Mouse (Mus musculus) thymus, adult 2 months (tissue): ENCODE measurements around the gene Thra. TPM values are rescaled to one million over a fixed set of nuclear protein-coding genes. Genes with fewer than 3 reads are reported as not detected.

Experiments
- DNase-seq: peaks from one replicate; pipeline ENCODE4 v3.0.0; 2021
- H3K27ac ChIP-seq: fragments of 200-500 bp; 2 replicates; pipeline ENCODE4 v1.5.1; 2012; ENCODE audit warnings: low read length, control low read depth; ENCODE audit not compliant: control insufficient read depth, insufficient read depth
- H3K27me3 ChIP-seq: fragments of 200-500 bp; 2 replicates; pipeline ENCODE4 v1.6.1; 2012; ENCODE audit warnings: mild to moderate bottlenecking, low read length, moderate library complexity, mixed read lengths; ENCODE audit not compliant: control insufficient read depth, insufficient read depth
- H3K36me3 ChIP-seq: fragments of 200-500 bp; 2 replicates; pipeline ENCODE4 v1.6.1; 2012; ENCODE audit warnings: mild to moderate bottlenecking, low read length, moderate library complexity; ENCODE audit not compliant: control insufficient read depth, insufficient read depth
- H3K4me1 ChIP-seq: fragments of 200-500 bp; replicated peaks from 2 replicates; pipeline ENCODE4 v1.6.1; 2012; ENCODE audit warnings: low read length; ENCODE audit not compliant: control insufficient read depth, insufficient read depth
- H3K4me3 ChIP-seq: fragments of 200-500 bp; 2 replicates; pipeline ENCODE4 v1.5.1; 2012; ENCODE audit warnings: mild to moderate bottlenecking, low read length, control low read depth, moderate library complexity; ENCODE audit not compliant: control insufficient read depth, insufficient read depth
- CTCF ChIP-seq: fragments of 200-500 bp; IDR thresholded peaks from 2 replicates; pipeline ENCODE4 v1.5.1; 2012; ENCODE audit warnings: mild to moderate bottlenecking, control low read depth, low read length, moderate library complexity, borderline replicate concordance; ENCODE audit not compliant: control insufficient read depth, poor library complexity, insufficient read depth; ENCODE audit errors: extremely low read depth
- POLR2A ChIP-seq: fragments of 200-500 bp; IDR thresholded peaks from 2 replicates; pipeline ENCODE4 v1.6.1; 2012; ENCODE audit warnings: mild to moderate bottlenecking, low read length, control low read depth, moderate library complexity; ENCODE audit not compliant: control insufficient read depth, poor library complexity, insufficient read depth; ENCODE audit errors: extremely low read depth
- WGBS: fragments of 180-500 bp; shearing (Covaris S2); methylation state at CpG from one replicate; pipeline ENCODE4 v1.1.7; 2018; 5-methylcytosine and 5-hydroxymethylcytosine counted together
- polyA plus RNA-seq: library from polyadenylated mRNA; depleted of rRNA; stranded (reverse); fragments of >200 nt; gene quantifications from 2 replicates; pipeline ENCODE4 v1.2.3, GENCODE M21; 2012

Thra gene
- polyA plus RNA-seq, 1 experiment = 36.8 TPM

DNA sequence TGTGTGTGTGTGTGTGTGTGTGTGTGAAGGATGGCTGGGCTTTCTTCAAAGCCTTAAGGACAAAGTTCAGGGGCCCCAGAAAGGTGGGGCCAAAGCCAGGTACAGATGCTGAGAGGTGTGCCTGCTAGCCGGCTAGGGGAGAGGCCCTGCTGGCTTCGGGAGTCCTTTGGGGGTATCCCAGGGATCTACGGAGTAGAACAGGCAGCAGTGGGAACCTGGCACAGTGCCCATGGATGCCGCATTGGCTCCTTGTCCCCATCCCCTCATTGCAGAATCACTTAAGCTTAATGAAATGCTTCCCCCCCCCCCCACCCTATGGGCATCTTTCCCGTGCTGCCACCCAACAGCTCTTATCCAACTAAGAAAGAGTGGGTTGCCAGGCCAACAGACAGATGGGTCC lies 9.3 kb downstream of the Thra start:
- H3K4me1 ChIP-seq = peaks cover 59% of the 10 kb centered on the region
- no peak overlapping the region for H3K4me3 ChIP-seq
- WGBS = 94% methylated on average over 5 of the region's 5 CpGs
- TF ChIP-seq POLR2A (no peak), CTCF (no peak)
- H3K36me3 ChIP-seq = no peaks in the 10 kb centered on the region
- H3K27ac ChIP-seq = no peak overlapping the region
- no peaks in the 10 kb centered on the region for H3K27me3 ChIP-seq
- no peak for DNase-seq

DNA sequence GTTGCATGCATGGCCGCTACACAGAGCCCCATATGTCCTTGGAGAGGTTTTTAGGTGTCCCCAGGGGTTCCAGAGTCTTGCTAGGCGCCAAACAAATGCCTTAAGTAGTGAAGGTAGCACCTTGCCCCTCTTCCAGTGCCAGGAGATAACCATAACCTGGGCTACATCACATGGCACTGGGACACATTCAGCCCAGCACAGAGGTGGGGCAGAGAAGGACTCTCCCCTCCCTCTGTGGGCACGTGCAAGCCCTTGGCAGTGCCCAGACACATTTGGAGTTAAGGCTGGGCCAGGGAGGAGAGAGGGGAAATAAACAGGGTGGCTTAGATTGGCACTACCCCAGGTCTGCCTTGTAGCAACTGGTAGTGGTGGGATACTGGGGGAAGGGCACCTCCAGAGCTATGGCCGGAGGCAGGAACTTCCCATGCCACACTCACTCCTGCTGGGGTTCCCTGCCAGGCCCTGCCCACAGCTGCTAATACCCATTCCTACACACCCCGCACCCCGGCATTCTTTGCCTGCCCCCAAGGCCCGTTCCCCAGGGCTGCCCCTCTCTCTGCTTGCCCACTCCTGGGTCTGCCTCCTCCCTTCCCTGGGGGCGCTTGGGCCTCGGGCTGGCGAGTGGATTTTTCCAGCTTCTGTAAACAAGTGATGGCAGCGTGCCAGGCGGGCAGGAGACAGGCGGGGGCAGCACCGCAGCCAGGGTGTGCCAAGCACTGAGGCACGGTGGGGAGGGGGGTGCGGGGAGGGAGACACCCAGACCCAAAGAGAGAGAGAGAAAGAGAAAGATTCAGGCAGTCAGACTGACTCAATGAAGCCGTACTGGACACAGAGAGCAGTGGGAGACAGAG lies 10.1 kb downstream of the Thra start:
- WGBS = 40% methylated on average over 17 of the region's 17 CpGs
- Histone ChIP-seq H3K27me3 (no peaks in the 10 kb centered on the region), H3K4me1 (peaks cover 56% of the 10 kb centered on the region), H3K36me3 (no peaks in the 10 kb centered on the region), H3K27ac (no peak overlapping the region), H3K4me3 (no peak overlapping the region)
- no peak for DNase-seq
- no peak for TF ChIP-seq POLR2A
- no peak for TF ChIP-seq CTCF

DNA sequence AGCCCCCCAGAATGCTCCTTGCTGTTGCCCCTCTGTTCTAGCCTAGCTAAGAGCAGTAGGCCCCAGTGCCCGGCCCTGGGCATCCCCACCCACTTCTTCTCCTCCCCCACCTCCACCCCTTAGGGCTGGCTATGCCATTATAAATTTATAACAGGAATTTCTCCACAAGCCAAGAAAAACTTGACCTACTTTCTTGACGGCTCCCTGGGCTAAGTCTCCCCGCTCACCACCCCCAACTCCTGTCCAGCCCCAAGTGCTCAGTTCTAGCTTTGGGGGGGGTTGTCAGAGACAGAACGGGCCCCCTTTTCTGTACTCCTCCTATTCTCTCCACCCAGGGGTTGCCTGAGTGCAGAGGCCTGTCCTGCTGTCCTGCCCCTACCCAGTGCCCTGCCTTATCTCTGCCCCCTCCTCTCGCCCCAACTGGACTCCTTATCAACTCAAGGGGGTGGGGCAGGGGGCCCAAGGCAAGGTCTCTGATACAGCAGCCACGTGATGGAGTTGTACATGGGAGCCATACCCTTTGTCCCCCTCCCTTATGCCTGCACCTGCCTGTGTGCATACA lies 10.9 kb downstream of the Thra start:
- TF ChIP-seq POLR2A = no peak
- TF ChIP-seq CTCF = no peak
- no peaks in the 10 kb centered on the region for H3K27me3 ChIP-seq
- WGBS = 65% methylated on average over 6 of the region's 6 CpGs
- H3K4me3 ChIP-seq = no peak overlapping the region
- no peaks in the 10 kb centered on the region for H3K36me3 ChIP-seq
- no peak overlapping the region for H3K27ac ChIP-seq
- peaks cover 49% of the 10 kb centered on the region for H3K4me1 ChIP-seq
- DNase-seq = no peak

DNA sequence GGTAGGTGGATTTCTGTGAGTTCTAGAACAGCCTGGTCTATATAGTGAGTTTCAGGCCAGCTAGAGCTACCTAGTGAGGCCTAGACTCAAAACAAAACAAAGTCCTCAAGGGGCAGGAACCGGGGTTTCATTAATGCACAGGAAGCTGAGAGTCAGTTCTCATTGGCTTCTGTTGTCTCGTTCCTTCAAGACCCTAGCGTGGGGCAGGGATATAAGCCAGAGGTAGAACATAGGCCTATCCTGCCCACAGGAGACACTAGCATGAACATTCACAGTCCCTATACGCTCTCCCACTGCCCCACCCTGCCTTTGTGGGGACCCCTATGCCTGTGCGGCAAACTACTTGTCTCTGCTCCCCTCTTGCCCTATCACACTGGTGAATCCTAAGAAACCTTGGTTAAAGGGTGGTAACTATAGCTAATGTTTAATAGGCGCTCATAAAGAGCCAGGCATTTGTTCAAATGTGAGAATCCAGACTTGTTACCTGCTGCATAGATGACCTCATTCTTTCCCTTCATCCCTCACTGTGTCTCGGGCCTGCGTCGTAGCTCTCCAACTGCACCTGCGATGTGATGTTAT lies 12.2 kb downstream of the Thra start:
- WGBS = 88% methylated on average over 10 of the region's 10 CpGs

DNA sequence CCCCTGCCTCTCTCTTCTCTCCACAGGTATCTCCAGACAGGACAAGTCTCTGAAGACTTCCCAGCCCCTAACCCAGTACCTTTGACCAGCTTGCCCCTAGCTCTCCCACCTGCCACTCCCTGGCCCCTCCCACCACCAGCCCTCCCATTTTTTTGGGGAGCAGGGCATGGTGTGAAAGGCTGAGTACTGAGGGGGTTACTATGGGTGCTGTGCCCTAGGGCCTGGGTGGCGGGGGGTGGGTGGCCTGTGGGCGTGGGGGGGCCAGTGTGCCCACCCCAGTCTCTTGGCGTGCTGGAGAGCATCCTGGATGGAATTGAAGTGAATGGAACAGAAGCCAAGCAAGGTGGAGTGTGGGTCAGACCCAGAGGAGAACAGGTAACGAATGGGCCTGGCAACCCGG lies 12.8 kb downstream of the Thra start:
- H3K4me3 ChIP-seq = no peak overlapping the region
- H3K27ac ChIP-seq = no peak overlapping the region
- WGBS = 98% methylated on average over 5 of the region's 5 CpGs

More for the DNA sequence above, 12.2 kb downstream of the Thra start:
- Histone ChIP-seq H3K27ac (no peak overlapping the region), H3K4me1 (peaks cover 38% of the 10 kb centered on the region), H3K27me3 (no peaks in the 10 kb centered on the region), H3K4me3 (no peak overlapping the region), H3K36me3 (no peaks in the 10 kb centered on the region)
- no peak for TF ChIP-seq CTCF
- TF ChIP-seq POLR2A = no peak
- DNase-seq = no peak

DNA sequence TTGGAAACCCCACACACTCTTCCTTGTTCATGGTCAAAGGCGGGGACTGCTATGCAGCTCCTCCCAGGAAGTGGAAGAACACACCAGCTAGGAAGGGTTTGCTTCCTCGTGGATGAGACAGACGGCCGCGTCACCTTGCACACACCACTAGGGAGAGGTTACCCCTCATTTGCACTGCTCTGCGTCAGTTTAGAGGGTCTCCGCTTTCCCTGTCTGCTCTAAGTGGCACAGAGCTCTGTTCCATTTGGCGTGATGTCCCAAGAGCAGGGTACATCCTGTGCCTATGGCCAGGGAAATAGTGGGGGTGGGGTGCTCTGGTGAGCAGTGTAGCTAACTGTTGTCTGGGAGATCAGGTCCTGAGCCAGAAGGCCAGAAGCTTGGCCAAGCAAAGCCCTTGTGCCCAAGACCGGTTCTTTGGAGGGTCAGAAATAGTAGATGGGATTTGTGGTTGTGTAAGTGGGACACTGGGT lies 13.7 kb downstream of the Thra start:
- H3K4me1 ChIP-seq = peaks cover 22% of the 10 kb centered on the region
- H3K27me3 ChIP-seq = no peaks in the 10 kb centered on the region
- H3K36me3 ChIP-seq = no peaks in the 10 kb centered on the region
- no peak for TF ChIP-seq CTCF
- TF ChIP-seq POLR2A = no peak
- no peak overlapping the region for H3K4me3 ChIP-seq
- H3K27ac ChIP-seq = no peak overlapping the region
- no peak for DNase-seq
- 81% methylated on average over 9 of the region's 9 CpGs for WGBS

More for the DNA sequence above, 12.8 kb downstream of the Thra start:
- Histone ChIP-seq H3K36me3 (no peaks in the 10 kb centered on the region), H3K27me3 (no peaks in the 10 kb centered on the region), H3K4me1 (peaks cover 31% of the 10 kb centered on the region)
- TF ChIP-seq POLR2A (no peak), CTCF (no peak)
- no peak for DNase-seq
